In genomic region chr7:35848526-35848925, GRCm38 (mm10) we compare ENCODE assay signal across 17 mouse cellular contexts. TPM values are rescaled to one million over a fixed set of nuclear protein-coding genes. Genes with fewer than 3 reads are reported as not detected.
DNase-seq lines count a peak whose midpoint lies in the region; ATAC-seq lines count a peak whose summit lies in the region.
"Had no signal": no experiment of that assay in that cellular context is flagged by ENCODE, and none has a peak within 500 bp of the region (broad histone marks: within the 10 kb centered on the region; RNA-seq: fewer than 3 reads in every experiment).

No protein-coding gene starts in this region.

- H3K4me3 ChIP-seq in embryonic facial prominence, embryonic 12.5 days: no peak overlapping the region
- H3K4me3 ChIP-seq in limb, embryonic 13.5 days: peak overlapping the region; percentile 11; the same call in 1 of the 2 replicates
- H3K4me3 ChIP-seq: heart, embryonic 12.5 days; intestine, embryonic 15.5 days; layer of hippocampus, adult 2 months; left cerebral cortex, adult 2 months had no signal

- no peak overlapping the region for H3K27ac ChIP-seq in embryonic facial prominence, embryonic 12.5 days
- 0 out of 2 replicates have a peak overlapping the region, but pooled peaks have one; percentile 15 for H3K27ac ChIP-seq in limb, embryonic 13.5 days
- H3K27ac ChIP-seq: intestine, embryonic 15.5 days; layer of hippocampus, adult 2 months; left cerebral cortex, adult 2 months; stomach, postnatal 0 days had no signal

- H3K9ac ChIP-seq in embryonic facial prominence, embryonic 12.5 days: no peak overlapping the region
- H3K9ac ChIP-seq in limb, embryonic 13.5 days: peak overlapping the region; percentile 51
- H3K9ac ChIP-seq: heart, embryonic 12.5 days; intestine, embryonic 15.5 days; lung, embryonic 14.5 days had no signal

- no peak for DNase-seq in frontal cortex, postnatal 10 days (ENCODE audit: low spot score in 2 of 2)
- peak; percentile 21 for DNase-seq in embryo, embryonic 10.5 days (ENCODE audit: low spot score)
- DNase-seq in kidney, adult 11 months: no peak
- DNase-seq in heart, adult 18-20 months: no peak
- DNase-seq: cerebellum, adult 18-20 months; heart, postnatal 36 days; lung, embryonic 14.5 days; thymus, postnatal 4 days had no signal

- ATAC-seq in frontal cortex, adult (ENCODE audit: low TSS enrichment): peak; percentile 38; the same call in 1 of the 2 replicates
- ATAC-seq in embryonic facial prominence, embryonic 12.5 days (ENCODE audit: insufficient number of reproducible peaks, insufficient read depth, low FRiP score, low TSS enrichment): no peak
- no peak for ATAC-seq in limb, embryonic 13.5 days (ENCODE audit: low FRiP score, low read depth)
- ATAC-seq: intestine, embryonic 15.5 days had no signal

- 0 out of 2 replicates have a peak overlapping the region, but pooled peaks have one; percentile 12 for H3K4me2 ChIP-seq in embryonic facial prominence, embryonic 12.5 days (replicated peaks)
- H3K4me2 ChIP-seq in limb, embryonic 13.5 days (replicated peaks): peak overlapping the region; percentile 54
- H3K4me2 ChIP-seq: heart, embryonic 12.5 days; intestine, embryonic 15.5 days; liver, embryonic 11.5 days; lung, embryonic 14.5 days had no signal

- WGBS in embryonic facial prominence, embryonic 12.5 days: 24% methylated on average over 14 of the region's 14 CpGs
- WGBS in limb, embryonic 13.5 days: 7% methylated on average over 14 of the region's 14 CpGs

- no peaks in the 10 kb centered on the region; the same call in 1 of the 2 replicates for H3K9me3 ChIP-seq in embryonic facial prominence, embryonic 12.5 days
- peaks cover 6% of the 10 kb centered on the region; the same call in 1 of the 2 replicates for H3K9me3 ChIP-seq in limb, embryonic 13.5 days
- H3K9me3 ChIP-seq: intestine, embryonic 15.5 days had no signal

- H3K27me3 ChIP-seq in embryonic facial prominence, embryonic 12.5 days: no peaks in the 10 kb centered on the region
- H3K27me3 ChIP-seq in limb, embryonic 13.5 days: 0 out of 2 replicates have a peak, but pooled peaks cover 3% of the 10 kb centered on the region
- H3K27me3 ChIP-seq: heart, embryonic 12.5 days; intestine, embryonic 15.5 days had no signal

- H3K4me1 ChIP-seq in embryonic facial prominence, embryonic 12.5 days: peaks cover 8% of the 10 kb centered on the region; the same call in 1 of the 2 replicates
- H3K4me1 ChIP-seq in limb, embryonic 13.5 days: peaks cover 4% of the 10 kb centered on the region; the same call in 1 of the 2 replicates
- H3K4me1 ChIP-seq: heart, embryonic 12.5 days; intestine, embryonic 15.5 days had no signal

- H3K36me3 ChIP-seq in embryonic facial prominence, embryonic 12.5 days: no peaks in the 10 kb centered on the region
- H3K36me3 ChIP-seq in limb, embryonic 13.5 days: no peaks in the 10 kb centered on the region
- H3K36me3 ChIP-seq: heart, embryonic 12.5 days; intestine, embryonic 15.5 days had no signal

RNA-seq across cellular contexts. Expression of gene Zfp507, which starts 45.7 kb away (rescaled TPM):
- 27.7 and 29.7 TPM in 2 replicates for polyA plus RNA-seq in embryonic facial prominence, embryonic 12.5 days (2016; fragmentation: Nextera tagmentation; extraction: Ambion mirVana)
- polyA plus RNA-seq in limb, embryonic 13.5 days (2015; fragmentation: Nextera tagmentation; extraction: Ambion mirVana): 20.8 and 22.5 TPM in 2 replicates
- 10 to 100 TPM; 13.0 to 13.9 TPM for total RNA-seq in heart, adult 18-20 months (2021)
